Comparison of ENCODE assay signal across 8 mouse cellular contexts in the genomic region with DNA sequence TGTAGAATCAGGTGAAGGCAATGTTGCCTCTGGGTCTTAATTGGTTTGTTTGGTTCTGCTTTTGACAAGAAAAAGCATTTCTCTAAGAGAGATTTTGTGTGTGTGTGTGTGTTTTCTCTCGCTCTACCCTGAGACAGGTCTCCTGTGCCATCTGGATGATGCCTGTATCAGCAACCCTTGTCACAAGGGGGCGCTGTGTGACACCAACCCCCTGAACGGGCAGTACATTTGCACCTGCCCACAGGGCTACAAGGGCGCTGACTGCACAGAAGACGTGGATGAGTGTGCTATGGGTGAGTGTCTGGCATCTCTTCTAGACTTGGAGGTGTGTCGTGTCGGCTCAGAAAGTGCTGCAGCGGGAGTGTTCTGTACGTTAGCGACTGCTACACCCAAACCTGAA.
A peak's percentile ranks its signal among the peaks of the same experiment; 100 is the strongest.
DNase-seq lines count a peak whose midpoint lies in the region; ATAC-seq and TF ChIP-seq lines count a peak whose summit lies in the region.

No protein-coding gene starts in this region.

- DNase-seq in kidney, adult 9 months = no peak
- no peak for DNase-seq in Patski (ENCODE audit: low read depth, low spot score)
- DNase-seq in induced T-regulatory cell, adult 2 months (ENCODE audit: low read depth) = peak; percentile 54
- DNase-seq in splenic B cell, adult 2 months (ENCODE audit: low read depth, low spot score) = peak; percentile 67
- no peak for DNase-seq in heart, postnatal 25 days (ENCODE audit: low spot score)
- no peak for DNase-seq in left cerebral cortex, adult 8-10 months (ENCODE audit: low spot score in 2 of 2)

- in situ Hi-C loops in Patski (cut with MboI; ENCODE audit: low pct_unique_long_range_greater_than_20kb) = no loop called here

- H3K27ac ChIP-seq in kidney, embryonic 16.5 days (ENCODE audit: low read length) = peak overlapping the region; percentile 65; the same call in 1 of the 2 replicates
- H3K27ac ChIP-seq in midbrain, embryonic 16.5 days (ENCODE audit: low read length) = no peak overlapping the region

- TF ChIP-seq CTCF in Patski (IDR thresholded peaks at IDR 0.05) = no peak

- CTCF ChIA-PET in Patski (lab: Charles Lee) = interaction anchor here (0.8 to 3.1 kb wide), 9 partner anchors 9 to 128 kb away, joined by 3 to 13 read pairs (median 4); no protein-coding TSS in a partner anchor

- no peak overlapping the region for H3K4me2 ChIP-seq in kidney, embryonic 16.5 days (replicated peaks; ENCODE audit: low read depth, low read length)
- H3K4me2 ChIP-seq in midbrain, embryonic 16.5 days (ENCODE audit: low read length) = no peak overlapping the region

- peaks cover 11% of the 10 kb centered on the region for H3K9me3 ChIP-seq in kidney, embryonic 16.5 days (ENCODE audit: low read length)
- no peaks in the 10 kb centered on the region; the same call in 1 of the 2 replicates for H3K9me3 ChIP-seq in midbrain, embryonic 16.5 days (replicated peaks; ENCODE audit: control insufficient read depth, low read length, poor library complexity, severe bottlenecking)

- 85% methylated on average over 10 of the region's 10 CpGs for WGBS in kidney, embryonic 16.5 days
- 90% methylated on average over 10 of the region's 10 CpGs for WGBS in midbrain, embryonic 16.5 days

- H3K4me1 ChIP-seq in kidney, embryonic 16.5 days (ENCODE audit: insufficient read depth, low read length) = peaks cover 16% of the 10 kb centered on the region
- H3K4me1 ChIP-seq in midbrain, embryonic 16.5 days (ENCODE audit: control insufficient read depth, insufficient read depth, low read length) = no peaks in the 10 kb centered on the region

- POLR2A ChIA-PET in Patski (lab: Charles Lee) = interaction anchor here (0.7 kb wide), 1 partner anchor 18 kb away, joined by 3 read pairs; no protein-coding TSS in a partner anchor

- no peak overlapping the region for H3K4me3 ChIP-seq in kidney, embryonic 16.5 days (ENCODE audit: low read length)
- H3K4me3 ChIP-seq in midbrain, embryonic 16.5 days (ENCODE audit: low read depth, low read length) = no peak overlapping the region

- H3K27me3 ChIP-seq in kidney, embryonic 16.5 days (ENCODE audit: insufficient read depth, low read length) = no peaks in the 10 kb centered on the region
- H3K27me3 ChIP-seq in Patski = no peaks in the 10 kb centered on the region
- H3K27me3 ChIP-seq in splenic B cell, adult 2 months (ENCODE audit: control insufficient read depth, insufficient read depth, low read length, poor library complexity, severe bottlenecking) = no peaks in the 10 kb centered on the region; the same call in 1 of the 2 replicates
- no peaks in the 10 kb centered on the region for H3K27me3 ChIP-seq in midbrain, embryonic 16.5 days (ENCODE audit: control insufficient read depth, insufficient read depth, low read depth, low read length)

- H3K9ac ChIP-seq in kidney, embryonic 16.5 days (replicated peaks; ENCODE audit: low read length) = no peak overlapping the region
- no peak overlapping the region for H3K9ac ChIP-seq in midbrain, embryonic 16.5 days (ENCODE audit: low read depth, low read length)

- intact Hi-C loops in heart, postnatal 25 days (cut with DNase I) = loop anchor here (5.0 kb wide), 1 partner anchor 157 kb away; no protein-coding TSS in a partner anchor

- ATAC-seq in kidney, embryonic 16.5 days (ENCODE audit: low FRiP score, low TSS enrichment) = no peak
- ATAC-seq in Patski = peak; percentile 42
- no peak for ATAC-seq in midbrain, embryonic 16.5 days

- peaks cover 68% of the 10 kb centered on the region for H3K36me3 ChIP-seq in kidney, embryonic 16.5 days (ENCODE audit: insufficient read depth, low read length)
- H3K36me3 ChIP-seq in splenic B cell, adult 2 months (ENCODE audit: control insufficient read depth, insufficient read depth, low read length, poor library complexity, severe bottlenecking) = peaks cover 30% of the 10 kb centered on the region
- H3K36me3 ChIP-seq in midbrain, embryonic 16.5 days (ENCODE audit: control insufficient read depth, insufficient read depth, low read length) = no peaks in the 10 kb centered on the region

Comparison
In these comparisons a context has a peak if more than half of its experiments do, and no peak if none do; other contexts are left out.
1. DNase-seq: peak in induced T-regulatory cell, adult 2 months (single experiment) and splenic B cell, adult 2 months (single experiment); none in kidney, adult 9 months (single experiment), Patski (single experiment), heart, postnatal 25 days (single experiment) and left cerebral cortex, adult 8-10 months (0 of 2).